Mouse (Mus musculus) spleen, adult 2 months (tissue): ENCODE data around the gene Mgea5.

ENCODE experiments used
- CTCF ChIP-seq: fragments of 200-500 bp; IDR thresholded peaks from 2 replicates; pipeline ENCODE4 v1.5.1; 2011; ENCODE audit warnings: mild to moderate bottlenecking, inconsistent platforms; ENCODE audit not compliant: insufficient read depth, insufficient read length, insufficient replicate concordance; ENCODE audit errors: extremely low read depth
- POLR2A ChIP-seq: fragments of 200-500 bp; IDR thresholded peaks from 2 replicates; pipeline ENCODE4 v1.6.1; 2011; ENCODE audit warnings: low read depth, low read length, inconsistent platforms

GRCm38 (mm10) chr19:45775486-45775885 is 8.2 kb downstream of the Mgea5 start:
- no peak for TF ChIP-seq POLR2A
- TF ChIP-seq CTCF, result no peak
